Mouse (Mus musculus) heart, embryonic 15.5 days (tissue): ENCODE results near the gene Rnh1. TPM values are rescaled to one million over a fixed set of nuclear protein-coding genes. Genes with fewer than 3 reads are reported as not detected.

ENCODE experiments used
- ATAC-seq: fragments of 200-750 bp; cut with Nextera tagmentation; replicated peaks from 2 replicates; pipeline ENCODE4 v1.8.0; 2017; ENCODE audit warnings: low read depth, moderate TSS enrichment; ENCODE audit not compliant: insufficient number of reproducible peaks, insufficient read depth, low FRiP score
- H3K27ac ChIP-seq: fragments of 300-500 bp; sonication (generic); 2 replicates; pipeline ENCODE4 v1.5.1; 2015; ENCODE audit warnings: mild to moderate bottlenecking, inconsistent platforms
- H3K27me3 ChIP-seq: fragments of 300-500 bp; sonication (generic); 2 replicates; pipeline ENCODE4 v1.6.1; 2015; ENCODE audit warnings: inconsistent platforms
- H3K36me3 ChIP-seq: fragments of 300-500 bp; sonication (generic); 2 replicates; pipeline ENCODE4 v1.6.1; 2015; ENCODE audit warnings: mild to moderate bottlenecking, inconsistent platforms
- H3K4me1 ChIP-seq: fragments of 300-500 bp; sonication (generic); replicated peaks from 2 replicates; pipeline ENCODE4 v1.6.1; 2015; ENCODE audit warnings: inconsistent platforms
- H3K4me2 ChIP-seq: fragments of 300-500 bp; sonication (generic); 2 replicates; pipeline ENCODE4 v1.6.1; 2015; ENCODE audit warnings: inconsistent platforms, mild to moderate bottlenecking, moderate library complexity
- H3K4me3 ChIP-seq: fragments of 300-500 bp; sonication (generic); 2 replicates; pipeline ENCODE4 v1.5.1; 2015; ENCODE audit warnings: mild to moderate bottlenecking, inconsistent platforms
- H3K9ac ChIP-seq: fragments of 300-500 bp; sonication (generic); 2 replicates; pipeline ENCODE4 v1.6.1; 2015; ENCODE audit warnings: mild to moderate bottlenecking, inconsistent platforms
- H3K9me3 ChIP-seq: fragments of 300-500 bp; sonication (generic); replicated peaks from 2 replicates; pipeline ENCODE4 v1.6.1; 2016; ENCODE audit warnings: inconsistent platforms
- WGBS: fragments of 180-500 bp; shearing (Covaris S2); methylation state at CpG from one replicate; pipeline ENCODE4 v1.1.7; 2015; ENCODE audit warnings: mixed read lengths; 5-methylcytosine and 5-hydroxymethylcytosine counted together
- polyA plus RNA-seq: library from polyadenylated mRNA; unstranded; fragments of >200 nt; fragmentation: Nextera tagmentation; extraction: Ambion mirVana; gene quantifications from 2 replicates; pipeline ENCODE4 v1.2.1, GENCODE M21; 2015

The Rnh1 gene
- polyA plus RNA-seq, 1 experiment from 2014 or later: 86.6 TPM

- Histone ChIP-seq H3K4me2 (no peak overlapping the region), H3K27me3 (no peaks in the 10 kb centered on the region), H3K36me3 (peaks cover 21% of the 10 kb centered on the region), H3K9ac (no peak overlapping the region), H3K27ac (no peak overlapping the region), H3K4me3 (no peak overlapping the region), H3K9me3 (no peaks in the 10 kb centered on the region), H3K4me1 (peaks cover 23% of the 10 kb centered on the region)
- 92% methylated on average over 3 of the region's 3 CpGs for WGBS
- ATAC-seq: no peak
Observed at GRCm38 (mm10) chr7:141190220-141190619, 17.6 kb upstream of the Rnh1 start.

GRCm38 (mm10) chr7:141188733-141189132 is 16.1 kb upstream of the Rnh1 start:
- no peaks in the 10 kb centered on the region for H3K9me3 ChIP-seq
- H3K4me3 ChIP-seq: no peak overlapping the region
- H3K36me3 ChIP-seq: peaks cover 21% of the 10 kb centered on the region
- 92% methylated on average over 3 of the region's 3 CpGs for WGBS
- no peak overlapping the region for H3K9ac ChIP-seq
- H3K27ac ChIP-seq: no peak overlapping the region
- no peaks in the 10 kb centered on the region for H3K27me3 ChIP-seq
- H3K4me2 ChIP-seq: no peak overlapping the region
- peaks cover 19% of the 10 kb centered on the region for H3K4me1 ChIP-seq
- ATAC-seq: no peak

- Histone ChIP-seq H3K4me1 (peaks cover 18% of the 10 kb centered on the region), H3K4me3 (no peak overlapping the region), H3K36me3 (peaks cover 21% of the 10 kb centered on the region), H3K4me2 (no peak overlapping the region), H3K27me3 (no peaks in the 10 kb centered on the region), H3K27ac (no peak overlapping the region), H3K9ac (no peak overlapping the region), H3K9me3 (no peaks in the 10 kb centered on the region)
- 68% methylated on average over 3 of the region's 3 CpGs for WGBS
- ATAC-seq: no peak
Observed at GRCm38 (mm10) chr7:141188194-141188593, 15.5 kb upstream of the Rnh1 start.

- Histone ChIP-seq H3K9ac (no peak overlapping the region), H3K4me3 (no peak overlapping the region), H3K27me3 (no peaks in the 10 kb centered on the region; the same call in 1 of the 2 replicates), H3K27ac (no peak overlapping the region), H3K4me1 (peaks cover 7% of the 10 kb centered on the region), H3K36me3 (no peaks in the 10 kb centered on the region), H3K4me2 (no peak overlapping the region), H3K9me3 (no peaks in the 10 kb centered on the region)
- ATAC-seq: no peak
- WGBS: 3% methylated on average over 8 of the region's 8 CpGs
Observed at GRCm38 (mm10) chr7:141176173-141176572, 3.5 kb upstream of the Rnh1 start.

GRCm38 (mm10) chr7:141175068-141175467 is 2.4 kb upstream of the Rnh1 start:
- Histone ChIP-seq H3K27me3 (no peaks in the 10 kb centered on the region; the same call in 1 of the 2 replicates), H3K4me2 (no peak overlapping the region), H3K9me3 (no peaks in the 10 kb centered on the region), H3K9ac (no peak overlapping the region), H3K4me1 (peaks cover 7% of the 10 kb centered on the region), H3K4me3 (no peak overlapping the region), H3K27ac (no peak overlapping the region), H3K36me3 (no peaks in the 10 kb centered on the region)
- ATAC-seq: no peak
- WGBS: 84% methylated on average over 4 of the region's 4 CpGs

GRCm38 (mm10) chr7:141173323-141173850 is 730 bp upstream of the Rnh1 start:
- Histone ChIP-seq H3K9me3 (no peaks in the 10 kb centered on the region), H3K27ac (peak overlapping the region; percentile 98), H3K4me2 (peak overlapping the region; percentile 69), H3K9ac (peak overlapping the region; percentile 72; the same call in 1 of the 2 replicates), H3K27me3 (no peaks in the 10 kb centered on the region; the same call in 1 of the 2 replicates), H3K4me3 (peak overlapping the region; percentile 68), H3K4me1 (peaks cover 16% of the 10 kb centered on the region), H3K36me3 (no peaks in the 10 kb centered on the region)
- 86% methylated on average over 5 of the region's 5 CpGs for WGBS
- no peak for ATAC-seq

- no peaks in the 10 kb centered on the region for H3K27me3 ChIP-seq
- no peaks in the 10 kb centered on the region for H3K36me3 ChIP-seq
- H3K9ac ChIP-seq: no peak overlapping the region
- peaks cover 33% of the 10 kb centered on the region for H3K4me1 ChIP-seq
- H3K4me2 ChIP-seq: no peak overlapping the region
- H3K4me3 ChIP-seq: no peak overlapping the region
- H3K27ac ChIP-seq: no peak overlapping the region
- no peak for ATAC-seq
- no peaks in the 10 kb centered on the region for H3K9me3 ChIP-seq
Observed at GRCm38 (mm10) chr7:141169866-141170265, 2.8 kb downstream of the Rnh1 start.

- no peak for ATAC-seq
- H3K27me3 ChIP-seq: no peaks in the 10 kb centered on the region
- 0 out of 2 replicates have a peak overlapping the region, but pooled peaks have one; percentile 68 for H3K4me3 ChIP-seq
- peaks cover 37% of the 10 kb centered on the region for H3K4me1 ChIP-seq
- no peaks in the 10 kb centered on the region for H3K36me3 ChIP-seq
- 0 out of 2 replicates have a peak overlapping the region, but pooled peaks have one; percentile 78 for H3K4me2 ChIP-seq
- no peaks in the 10 kb centered on the region for H3K9me3 ChIP-seq
- peak overlapping the region; percentile 49; the same call in 1 of the 2 replicates for H3K27ac ChIP-seq
- H3K9ac ChIP-seq: peak overlapping the region; percentile 73; the same call in 1 of the 2 replicates
- WGBS: 72% methylated on average over 1 of the region's 1 CpGs
Observed at GRCm38 (mm10) chr7:141169300-141169699, 3.4 kb downstream of the Rnh1 start.

- H3K36me3 ChIP-seq: peaks cover 6% of the 10 kb centered on the region
- 2% methylated on average over 22 of the region's 22 CpGs for WGBS
- H3K9me3 ChIP-seq: no peaks in the 10 kb centered on the region
- H3K9ac ChIP-seq: peak overlapping the region; percentile 73
- H3K4me1 ChIP-seq: peaks cover 38% of the 10 kb centered on the region
- peak overlapping the region; percentile 68 for H3K4me3 ChIP-seq
- H3K27me3 ChIP-seq: no peaks in the 10 kb centered on the region
- peak overlapping the region; percentile 49; the same call in 1 of the 2 replicates for H3K27ac ChIP-seq
- ATAC-seq: peak; percentile 20; the same call in 1 of the 2 replicates
- peak overlapping the region; percentile 78 for H3K4me2 ChIP-seq
Observed at GRCm38 (mm10) chr7:141168518-141168953, 4.1 kb downstream of the Rnh1 start.

GRCm38 (mm10) chr7:141167901-141168517 is 4.6 kb downstream of the Rnh1 start:
- Histone ChIP-seq H3K9ac (peak overlapping the region; percentile 73), H3K36me3 (peaks cover 11% of the 10 kb centered on the region), H3K27me3 (no peaks in the 10 kb centered on the region), H3K9me3 (no peaks in the 10 kb centered on the region), H3K4me1 (peaks cover 33% of the 10 kb centered on the region), H3K4me3 (peak overlapping the region; percentile 68), H3K27ac (peak overlapping the region; percentile 49; the same call in 1 of the 2 replicates), H3K4me2 (peak overlapping the region; percentile 78)
- no peak for ATAC-seq
- 9% methylated on average over 7 of the region's 7 CpGs for WGBS

GRCm38 (mm10) chr7:141164850-141165249 is 7.8 kb downstream of the Rnh1 start:
- peaks cover 41% of the 10 kb centered on the region for H3K36me3 ChIP-seq
- WGBS: 73% methylated on average over 6 of the region's 6 CpGs
- no peak overlapping the region for H3K9ac ChIP-seq
- no peak for ATAC-seq
- H3K4me2 ChIP-seq: no peak overlapping the region
- H3K27me3 ChIP-seq: no peaks in the 10 kb centered on the region
- no peak overlapping the region for H3K4me3 ChIP-seq
- peaks cover 32% of the 10 kb centered on the region for H3K4me1 ChIP-seq
- no peaks in the 10 kb centered on the region for H3K9me3 ChIP-seq
- no peak overlapping the region for H3K27ac ChIP-seq

- Histone ChIP-seq H3K4me1 (peaks cover 31% of the 10 kb centered on the region), H3K9ac (no peak overlapping the region), H3K9me3 (no peaks in the 10 kb centered on the region), H3K4me2 (no peak overlapping the region), H3K27me3 (no peaks in the 10 kb centered on the region), H3K4me3 (no peak overlapping the region), H3K27ac (no peak overlapping the region), H3K36me3 (peaks cover 46% of the 10 kb centered on the region)
- WGBS: 84% methylated on average over 7 of the region's 7 CpGs
- no peak for ATAC-seq
Observed at GRCm38 (mm10) chr7:141164397-141164796, 8.3 kb downstream of the Rnh1 start.
